Mouse (Mus musculus): Measurements from ENCODE around the gene Os9.
"Not testable (repeated sequence)": the region's sequence is repeated elsewhere in the genome, so short reads cannot be mapped to it uniquely, and the experiment has no call there.

Gene Os9

GRCm38 (mm10) chr10:127073981-127074380 is 47.0 kb downstream of the Os9 start:
- no peak for DNase-seq (ENCODE audit: low read depth, low spot score)
- peaks cover 4% of the 10 kb centered on the region; the same call in 1 of the 2 replicates for H3K36me3 ChIP-seq (ENCODE audit: control insufficient read depth, insufficient read depth, low read length, poor library complexity, severe bottlenecking)
- no peaks in the 10 kb centered on the region for H3K27me3 ChIP-seq (ENCODE audit: control insufficient read depth, insufficient read depth, low read length, poor library complexity, severe bottlenecking)

GRCm38 (mm10) chr10:127072969-127073368 is 48.0 kb downstream of the Os9 start:
- not testable (repeated sequence) for H3K36me3 ChIP-seq (ENCODE audit: control insufficient read depth, insufficient read depth, low read length, poor library complexity, severe bottlenecking); DNase-seq (ENCODE audit: low read depth, low spot score); H3K27me3 ChIP-seq (ENCODE audit: control insufficient read depth, insufficient read depth, low read length, poor library complexity, severe bottlenecking)

DNA sequence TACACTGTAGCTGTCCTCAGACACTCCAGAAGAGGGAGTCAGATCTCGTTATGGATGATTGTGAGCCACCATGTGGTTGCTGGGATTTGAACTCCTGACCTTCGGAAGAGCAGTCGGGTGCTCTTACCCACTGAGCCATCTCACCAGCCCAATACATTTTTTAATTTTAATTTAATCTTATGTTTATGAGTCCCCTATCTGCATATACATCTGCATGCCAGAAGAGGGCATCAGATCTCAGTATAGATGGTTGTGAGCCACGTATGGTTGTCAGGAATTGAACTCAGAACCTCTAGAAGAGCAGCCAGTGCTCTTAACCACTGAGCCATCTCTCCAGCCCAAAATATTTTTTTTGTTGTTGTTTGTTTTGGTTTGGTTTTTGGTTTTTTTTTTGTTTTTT is 48.7 kb downstream of the Os9 start:
- not testable (repeated sequence) for H3K36me3 ChIP-seq (ENCODE audit: control insufficient read depth, insufficient read depth, low read length, poor library complexity, severe bottlenecking); H3K27me3 ChIP-seq (ENCODE audit: control insufficient read depth, insufficient read depth, low read length, poor library complexity, severe bottlenecking); DNase-seq (ENCODE audit: low read depth, low spot score)

DNA sequence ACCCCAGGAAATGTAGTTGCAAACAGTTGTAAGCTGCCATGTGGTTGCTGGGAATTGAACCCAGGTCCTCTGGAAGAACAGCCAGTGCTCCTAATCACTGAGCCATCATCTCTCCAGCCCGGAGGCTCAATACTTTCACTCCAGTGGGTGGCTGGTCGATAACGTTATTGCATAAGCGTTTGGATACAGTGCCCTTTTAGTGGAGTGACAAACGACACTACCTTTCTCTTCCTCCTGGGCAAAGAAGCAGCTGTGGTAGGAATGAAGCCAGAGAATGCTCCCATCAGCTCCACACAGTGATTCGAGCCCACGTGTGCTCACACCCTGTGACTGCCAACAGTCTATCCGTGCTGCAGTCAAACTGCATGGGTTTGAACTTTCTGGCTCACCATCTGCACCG is 49.7 kb downstream of the Os9 start:
- no peaks in the 10 kb centered on the region for H3K27me3 ChIP-seq (ENCODE audit: control insufficient read depth, insufficient read depth, low read length, poor library complexity, severe bottlenecking)
- 0 out of 2 replicates have a peak, but pooled peaks cover 5% of the 10 kb centered on the region for H3K36me3 ChIP-seq (ENCODE audit: control insufficient read depth, insufficient read depth, low read length, poor library complexity, severe bottlenecking)
- DNase-seq (ENCODE audit: low read depth, low spot score), result no peak

DNA sequence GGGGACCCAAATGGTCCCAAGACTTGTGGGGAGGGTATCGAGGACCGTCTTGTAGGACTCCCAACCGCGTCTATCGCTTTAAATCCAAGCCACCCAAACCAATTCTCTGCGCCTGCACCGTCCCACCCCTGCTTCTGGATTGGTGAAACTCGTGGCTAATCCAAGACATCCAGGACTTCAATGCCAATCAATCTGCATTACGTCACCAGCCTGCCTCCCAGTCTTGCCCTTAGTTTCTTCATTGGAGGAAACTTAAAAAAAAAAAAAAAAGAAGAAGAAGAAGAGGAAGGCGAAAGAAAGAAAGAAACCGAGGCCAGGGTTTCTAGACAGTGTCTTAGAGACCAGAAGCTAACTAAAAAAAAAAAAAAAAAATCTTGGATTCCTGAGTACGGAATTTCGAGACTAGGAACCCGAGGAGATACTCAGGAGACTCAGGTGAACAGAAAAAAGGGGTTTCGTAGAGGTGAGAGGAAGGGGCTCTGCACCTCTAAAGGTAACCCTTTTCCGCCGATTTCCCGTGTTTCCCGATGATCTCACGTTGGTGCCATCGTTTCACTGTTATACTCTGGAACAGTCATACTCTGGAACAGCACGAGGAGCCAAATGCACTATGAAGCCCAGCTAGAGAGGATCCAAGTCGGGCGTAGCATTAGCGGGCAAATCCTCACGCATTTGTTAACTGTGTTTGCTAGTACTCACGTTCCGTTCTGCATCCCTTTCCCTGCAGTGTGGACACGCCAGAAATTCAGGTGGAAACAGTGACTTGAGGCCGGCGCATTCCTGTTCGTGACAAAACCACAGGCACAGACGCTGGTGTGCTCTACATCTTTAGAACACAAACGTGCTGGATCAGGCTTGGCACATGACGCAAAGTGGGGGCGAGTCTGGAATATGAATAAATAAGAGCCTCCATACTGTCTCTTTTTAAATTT is 50.5 kb downstream of the Os9 start, which contains the start of gene Tspan31:
Gene Tspan31 (minus strand): TSS at position 75 of the 932 bp plus-strand sequence.
- H3K27me3 ChIP-seq (ENCODE audit: control insufficient read depth, insufficient read depth, low read length, poor library complexity, severe bottlenecking), result no peaks in the 10 kb centered on the region
- DNase-seq (ENCODE audit: low read depth, low spot score), result peak; percentile 82

GRCm38 (mm10) chr10:127069281-127070189 is 51.4 kb downstream of the Os9 start:
- no peak for DNase-seq (ENCODE audit: low read depth, low spot score)
- no peaks in the 10 kb centered on the region for H3K27me3 ChIP-seq (ENCODE audit: control insufficient read depth, insufficient read depth, low read length, poor library complexity, severe bottlenecking)
- peaks cover 5% of the 10 kb centered on the region for H3K36me3 ChIP-seq (ENCODE audit: control insufficient read depth, insufficient read depth, low read length, poor library complexity, severe bottlenecking)

More for the DNA sequence above, 50.5 kb downstream of the Os9 start, which contains the start of gene Tspan31:
- H3K36me3 ChIP-seq (ENCODE audit: control insufficient read depth, insufficient read depth, low read length, poor library complexity, severe bottlenecking), result peaks cover 5% of the 10 kb centered on the region

GRCm38 (mm10) chr10:127068360-127069038 is 52.4 kb downstream of the Os9 start:
- Histone ChIP-seq H3K36me3 (ENCODE audit: control insufficient read depth, insufficient read depth, low read length, poor library complexity, severe bottlenecking) (peaks cover 5% of the 10 kb centered on the region), H3K27me3 (ENCODE audit: control insufficient read depth, insufficient read depth, low read length, poor library complexity, severe bottlenecking) (no peaks in the 10 kb centered on the region)
- DNase-seq (ENCODE audit: low read depth, low spot score), result no peak

- Histone ChIP-seq H3K27me3 (ENCODE audit: control insufficient read depth, insufficient read depth, low read length, poor library complexity, severe bottlenecking) (no peaks in the 10 kb centered on the region), H3K36me3 (ENCODE audit: control insufficient read depth, insufficient read depth, low read length, poor library complexity, severe bottlenecking) (peaks cover 5% of the 10 kb centered on the region)
- no peak for DNase-seq (ENCODE audit: low read depth, low spot score)
These were observed 54.4 kb downstream of the Os9 start for GRCm38 (mm10) chr10:127066519-127067018.

DNA sequence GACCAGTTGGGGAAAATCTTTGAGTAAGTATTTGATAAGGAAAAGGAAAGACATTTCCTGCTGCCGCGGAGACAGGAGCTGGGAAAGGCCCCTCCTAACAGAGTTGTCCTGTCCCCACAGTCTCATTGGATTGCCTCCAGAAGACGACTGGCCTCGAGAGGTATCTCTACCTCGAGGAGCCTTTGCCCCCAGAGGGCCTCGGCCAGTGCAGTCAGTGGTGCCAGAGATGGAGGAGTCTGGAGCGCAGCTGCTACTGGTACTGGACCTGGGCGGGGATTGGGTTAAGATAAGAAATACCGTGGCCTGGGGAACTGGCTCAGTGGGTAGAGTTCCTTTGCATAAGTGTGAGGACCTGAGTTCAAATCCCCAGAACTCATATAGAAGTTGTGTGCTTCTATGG is 55.0 kb downstream of the Os9 start:
- H3K27me3 ChIP-seq (ENCODE audit: control insufficient read depth, insufficient read depth, low read length, poor library complexity, severe bottlenecking), result no peaks in the 10 kb centered on the region
- DNase-seq (ENCODE audit: low read depth, low spot score), result no peak
- peaks cover 5% of the 10 kb centered on the region for H3K36me3 ChIP-seq (ENCODE audit: control insufficient read depth, insufficient read depth, low read length, poor library complexity, severe bottlenecking)

- DNase-seq (ENCODE audit: low read depth, low spot score), result peak; percentile 34
These were observed 56.7 kb downstream of the Os9 start for GRCm38 (mm10) chr10:127063913-127064870.

DNA sequence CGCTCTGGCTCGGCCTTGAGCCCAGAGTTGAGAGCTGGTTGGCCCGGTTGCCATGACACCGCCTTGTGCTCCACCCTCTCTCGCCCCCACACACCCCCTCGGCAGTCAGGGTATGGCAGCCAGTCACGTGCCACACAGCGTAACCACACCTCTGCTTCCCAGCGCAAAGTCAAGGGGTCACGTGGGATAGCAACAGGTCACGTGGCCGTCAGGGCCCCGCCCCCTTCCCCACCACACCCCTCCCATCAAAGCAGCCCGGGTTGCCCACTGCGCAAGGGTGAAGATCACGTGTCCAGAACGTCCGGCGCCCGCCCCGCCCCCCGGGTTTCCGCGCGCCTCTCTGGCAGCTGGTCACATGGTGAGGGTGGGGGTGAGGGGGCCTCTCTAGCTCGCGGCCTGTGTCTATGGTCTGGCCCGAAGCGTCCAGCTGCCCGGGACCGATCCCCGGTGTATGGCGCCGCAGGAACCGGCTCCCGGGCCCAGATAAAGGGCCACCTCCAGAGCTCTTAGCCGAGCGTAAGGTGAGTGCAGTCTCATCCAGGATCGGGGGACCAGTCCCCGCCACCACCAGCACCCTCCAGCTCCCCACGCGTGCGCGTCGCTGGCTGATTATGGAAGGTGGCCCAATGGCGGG is 57.6 kb downstream of the Os9 start, which contains the start of gene Cdk4:
Gene Cdk4 (plus strand): TSS at position 296 of the 634 bp plus-strand sequence.
- H3K36me3 ChIP-seq (ENCODE audit: control insufficient read depth, insufficient read depth, low read length, poor library complexity, severe bottlenecking), result peaks cover 5% of the 10 kb centered on the region
- DNase-seq (ENCODE audit: low read depth, low spot score), result peak; percentile 99
- no peaks in the 10 kb centered on the region for H3K27me3 ChIP-seq (ENCODE audit: control insufficient read depth, insufficient read depth, low read length, poor library complexity, severe bottlenecking)

More at GRCm38 (mm10) chr10:127063913-127064870, 56.7 kb downstream of the Os9 start:
- Histone ChIP-seq H3K27me3 (ENCODE audit: control insufficient read depth, insufficient read depth, low read length, poor library complexity, severe bottlenecking) (no peaks in the 10 kb centered on the region), H3K36me3 (ENCODE audit: control insufficient read depth, insufficient read depth, low read length, poor library complexity, severe bottlenecking) (peaks cover 5% of the 10 kb centered on the region)

DNA sequence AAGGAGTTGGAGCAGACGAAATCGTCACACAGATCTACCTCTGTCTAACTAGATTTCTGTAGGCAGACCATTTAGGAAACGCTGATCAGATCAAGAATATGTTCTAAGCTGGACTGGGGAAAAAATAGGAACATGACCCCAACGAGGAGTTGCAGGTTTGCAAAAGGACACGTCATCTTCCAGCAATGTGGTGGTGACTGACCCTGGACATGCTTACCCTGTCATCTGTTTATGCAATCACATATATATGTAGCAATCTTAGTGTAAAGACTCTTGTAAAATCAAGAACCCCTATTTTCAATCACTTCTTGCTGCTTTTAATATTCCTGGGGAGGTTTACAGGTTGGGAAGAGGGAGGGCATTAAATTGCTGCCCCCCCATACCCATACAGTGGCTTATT is 58.4 kb downstream of the Os9 start:
- no peak for DNase-seq (ENCODE audit: low read depth, low spot score)
- Histone ChIP-seq H3K36me3 (ENCODE audit: control insufficient read depth, insufficient read depth, low read length, poor library complexity, severe bottlenecking) (peaks cover 2% of the 10 kb centered on the region), H3K27me3 (ENCODE audit: control insufficient read depth, insufficient read depth, low read length, poor library complexity, severe bottlenecking) (no peaks in the 10 kb centered on the region)

GRCm38 (mm10) chr10:127062101-127062500 is 58.8 kb downstream of the Os9 start:
- not testable (repeated sequence) for H3K27me3 ChIP-seq (ENCODE audit: control insufficient read depth, insufficient read depth, low read length, poor library complexity, severe bottlenecking); DNase-seq (ENCODE audit: low read depth, low spot score); H3K36me3 ChIP-seq (ENCODE audit: control insufficient read depth, insufficient read depth, low read length, poor library complexity, severe bottlenecking)
